Mouse (Mus musculus) common myeloid progenitor, adult 5-6 weeks (primary cell): ENCODE measurements around the gene Nup98. TPM values are rescaled to one million over a fixed set of nuclear protein-coding genes. Genes with fewer than 3 reads are reported as not detected.

Source experiments
- ATAC-seq: replicated peaks from 2 replicates; pipeline ENCODE4 v1.8.0; 2016; ENCODE audit warnings: low read depth, mild to moderate bottlenecking, moderate TSS enrichment, inconsistent platforms; ENCODE audit not compliant: poor library complexity, severe bottlenecking
- total RNA-seq: library from RNA; stranded (forward); fragments of 200-1000, 187-1606 nt; gene quantifications from 2 replicates; pipeline ENCODE4 v1.2.3, GENCODE M21; 2017

Nup98 gene
- total RNA-seq, 1 experiment from 2014 or later = 60.9 TPM

DNA sequence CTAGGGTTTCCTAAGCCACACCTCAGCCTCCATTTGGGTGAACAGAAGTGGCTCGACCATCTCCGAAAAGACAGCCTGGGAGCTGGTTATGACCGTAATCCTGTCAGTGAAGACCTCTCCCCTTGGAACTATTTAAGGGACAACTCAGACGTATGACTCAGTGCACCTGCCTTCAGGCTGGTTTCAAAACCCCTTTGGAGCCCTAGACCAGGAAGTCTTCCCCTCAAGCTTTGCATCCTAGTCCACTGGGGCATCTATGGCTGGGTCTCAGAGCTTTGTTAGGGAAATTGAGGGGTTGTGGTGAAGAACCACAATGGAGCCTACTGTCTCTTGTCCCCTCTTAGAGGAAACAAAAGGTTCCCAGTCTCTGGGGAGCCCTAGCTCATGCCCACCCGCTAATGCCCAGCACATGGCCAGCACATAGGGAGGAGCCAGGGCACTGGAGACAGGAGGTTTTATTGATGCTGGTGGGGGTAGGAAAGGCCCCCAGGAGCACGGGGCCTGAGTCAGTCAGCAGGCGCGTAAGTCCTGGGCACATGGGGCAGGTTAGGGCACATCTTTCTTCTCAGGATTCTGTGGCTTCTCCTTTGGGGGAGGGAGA is 28.8 kb upstream of the Nup98 start:
- ATAC-seq = no peak

DNA sequence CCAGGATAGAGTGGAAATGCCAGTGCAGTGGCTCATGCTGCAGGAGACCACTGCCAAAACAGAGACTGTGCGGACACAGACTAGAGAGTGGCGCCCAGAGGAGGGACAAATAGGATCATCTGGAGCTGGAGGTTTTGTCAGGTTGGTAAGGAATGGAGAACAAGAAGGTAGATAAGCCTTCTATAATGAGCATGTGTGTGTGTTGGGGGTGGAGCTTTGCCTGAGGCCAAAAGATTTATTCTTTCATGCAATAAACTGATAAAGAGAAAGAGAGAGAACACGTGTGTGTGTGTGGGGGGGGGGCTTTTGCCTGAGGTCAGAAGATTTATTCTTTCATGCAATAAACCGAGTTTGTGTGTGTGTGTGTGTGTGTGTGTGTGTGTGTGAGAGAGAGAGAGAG is 23.1 kb upstream of the Nup98 start:
- no peak for ATAC-seq

DNA sequence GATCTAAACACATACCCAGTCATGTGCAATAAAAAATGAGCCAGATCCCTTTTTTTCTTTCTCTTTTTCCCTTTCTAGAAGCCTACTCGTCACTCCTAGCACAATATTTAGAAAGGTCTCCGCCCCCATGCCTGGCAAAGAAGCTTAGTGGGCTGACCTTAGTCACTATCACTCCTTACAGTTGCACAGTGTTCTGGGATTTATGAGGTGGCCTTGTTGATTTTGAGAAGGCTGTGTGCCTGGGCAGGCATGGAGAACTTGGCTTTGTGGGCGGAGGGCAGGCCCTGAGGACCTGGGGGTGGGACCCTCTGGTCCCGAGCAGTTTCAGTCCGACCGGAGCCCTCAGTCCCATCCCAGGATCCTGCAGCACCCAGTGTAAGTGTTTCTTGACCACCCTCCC is 19.8 kb upstream of the Nup98 start:
- no peak for ATAC-seq

DNA sequence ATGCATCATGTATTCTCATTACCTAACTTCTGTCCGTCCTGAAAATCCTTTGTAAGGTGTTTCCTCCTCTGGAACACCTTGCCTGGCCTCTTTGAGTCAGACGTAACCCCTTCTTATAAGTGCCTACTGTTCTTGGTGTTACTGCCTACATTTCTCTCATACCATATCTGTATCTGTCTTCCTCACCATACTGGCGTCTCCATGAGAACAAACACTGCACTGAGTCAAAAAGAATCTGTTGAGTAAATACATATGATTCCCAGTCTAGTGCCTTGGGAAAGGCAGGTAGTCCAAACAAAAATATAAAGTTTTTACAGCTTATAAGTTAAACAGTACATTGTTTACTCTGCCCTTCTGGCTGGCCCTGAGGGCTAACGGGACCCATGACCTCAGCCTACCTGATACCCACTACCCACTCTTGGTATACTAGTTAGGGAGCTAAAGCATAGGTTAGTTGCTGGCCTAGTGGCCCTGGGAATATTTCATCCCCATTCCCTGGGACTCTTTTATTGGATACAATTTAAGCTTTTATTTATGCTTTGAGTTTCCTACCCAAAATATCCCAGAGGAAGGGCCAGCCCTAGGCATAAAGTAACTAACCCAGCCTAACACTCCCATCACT is 18.2 kb upstream of the Nup98 start:
- ATAC-seq = no peak

DNA sequence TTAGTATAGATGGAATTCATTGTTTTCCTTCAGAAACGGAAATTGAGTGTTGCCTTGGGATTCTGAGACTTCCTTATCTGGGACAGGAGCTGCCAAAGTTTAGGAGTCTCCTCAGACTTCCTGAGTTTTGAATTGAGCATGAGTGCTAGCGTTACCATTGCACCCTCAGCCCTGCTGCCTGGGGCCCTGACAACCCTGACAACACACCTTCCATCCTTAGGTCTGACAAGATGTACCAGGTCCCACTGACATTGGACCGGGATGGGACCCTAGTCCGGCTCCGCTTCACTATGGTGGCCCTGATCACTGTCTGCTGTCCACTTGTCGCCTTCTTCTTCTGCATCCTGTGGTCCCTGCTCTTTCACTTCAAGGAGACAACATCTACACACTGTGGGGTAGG is 16.1 kb upstream of the Nup98 start:
- ATAC-seq = no peak

DNA sequence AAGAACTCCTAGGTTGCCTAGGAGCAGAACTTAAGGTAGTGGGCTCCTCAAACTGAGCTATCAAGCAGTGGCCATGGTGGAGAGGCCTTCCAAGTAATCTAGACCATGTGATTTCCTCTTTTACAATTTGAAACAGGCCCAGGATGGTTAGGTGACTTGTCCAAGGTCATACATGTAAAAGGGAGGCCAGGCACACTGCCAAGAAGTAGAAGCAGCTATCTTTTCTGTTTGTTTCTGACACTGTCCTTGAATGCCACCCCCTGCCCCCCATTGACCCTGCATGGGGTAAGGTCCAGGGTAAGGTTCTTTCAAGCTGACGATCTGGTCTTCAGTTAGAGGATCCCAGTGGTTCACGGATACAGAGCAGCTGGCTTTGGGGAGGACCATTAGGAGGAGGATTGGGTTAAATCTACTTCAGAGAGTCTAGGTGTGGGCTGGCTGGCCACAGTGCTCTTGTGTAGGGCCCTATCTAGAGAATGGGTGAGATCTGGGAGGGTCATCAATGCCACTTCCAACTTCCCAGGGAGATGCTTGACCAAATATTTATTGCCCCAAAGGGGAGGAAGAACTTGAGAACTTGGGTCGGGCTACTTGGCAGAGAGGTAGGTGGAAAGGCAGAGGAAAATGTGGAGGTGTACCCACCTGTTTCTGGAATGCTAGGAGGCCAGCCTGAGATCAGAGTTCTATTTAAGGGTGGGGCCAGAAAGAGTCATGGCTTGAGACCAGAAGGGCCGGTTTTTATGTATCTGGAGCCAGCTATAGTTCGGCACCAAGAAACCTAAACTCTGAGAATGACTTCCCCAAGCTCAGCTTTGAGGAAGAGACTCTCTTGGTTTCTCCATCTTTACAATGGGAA is 14.1 kb upstream of the Nup98 start:
- no peak for ATAC-seq

DNA sequence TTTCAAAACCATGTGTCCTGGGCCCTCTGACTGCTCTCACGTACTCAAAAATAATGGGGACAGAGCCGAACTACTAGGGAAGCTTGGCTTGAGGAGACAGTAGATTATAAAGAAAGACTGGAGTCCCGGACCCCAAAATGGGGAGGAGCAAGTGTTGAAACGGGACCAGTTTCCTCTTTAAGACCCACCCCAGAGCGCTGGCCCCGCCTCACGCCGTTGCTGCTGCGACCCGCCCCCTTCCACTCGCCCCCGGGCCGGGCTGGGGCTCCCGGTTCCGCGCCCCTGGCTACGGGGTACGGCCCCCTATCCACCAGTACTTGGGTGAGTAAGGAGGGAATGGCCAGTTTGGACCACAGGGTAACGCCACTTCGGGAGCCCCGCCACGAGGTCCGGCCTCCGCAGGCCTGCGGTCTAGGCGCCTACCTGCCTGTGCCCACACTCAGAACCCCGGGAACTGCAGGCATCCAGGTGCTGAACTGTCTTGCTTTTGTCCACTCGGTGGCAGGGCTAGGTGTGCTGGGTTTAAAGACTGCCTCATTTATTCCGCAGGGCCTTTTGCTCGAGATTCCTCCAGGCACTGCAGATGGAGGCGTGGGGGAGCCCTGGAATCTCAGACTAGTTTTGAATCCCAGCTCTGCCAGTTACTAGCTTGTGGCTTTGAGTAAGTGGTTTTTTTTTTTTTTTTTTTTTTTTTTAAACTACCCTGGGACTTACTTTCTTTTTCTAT is 13.0 kb upstream of the Nup98 start:
- peak; percentile 86 for ATAC-seq

DNA sequence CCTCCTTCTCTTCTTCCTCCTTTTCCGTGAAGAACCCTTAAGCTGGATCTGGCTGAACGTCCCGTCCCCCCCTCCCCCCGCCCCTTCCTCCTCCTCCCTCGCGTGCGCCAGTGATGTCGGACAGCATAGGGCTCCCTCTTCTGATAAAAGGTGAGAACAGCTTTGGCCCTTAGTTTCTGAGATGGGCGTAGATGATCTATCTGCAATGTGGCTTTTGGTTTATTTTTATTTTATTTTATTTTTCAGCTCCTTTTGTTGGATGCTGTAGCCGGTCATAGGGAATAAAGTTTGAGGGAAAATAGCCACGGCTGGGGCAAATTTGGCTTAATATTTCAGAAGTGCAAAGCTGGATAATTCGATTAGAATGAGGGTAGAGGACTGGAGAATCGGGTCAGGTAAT is 12.4 kb upstream of the Nup98 start:
- ATAC-seq = peak; percentile 77

DNA sequence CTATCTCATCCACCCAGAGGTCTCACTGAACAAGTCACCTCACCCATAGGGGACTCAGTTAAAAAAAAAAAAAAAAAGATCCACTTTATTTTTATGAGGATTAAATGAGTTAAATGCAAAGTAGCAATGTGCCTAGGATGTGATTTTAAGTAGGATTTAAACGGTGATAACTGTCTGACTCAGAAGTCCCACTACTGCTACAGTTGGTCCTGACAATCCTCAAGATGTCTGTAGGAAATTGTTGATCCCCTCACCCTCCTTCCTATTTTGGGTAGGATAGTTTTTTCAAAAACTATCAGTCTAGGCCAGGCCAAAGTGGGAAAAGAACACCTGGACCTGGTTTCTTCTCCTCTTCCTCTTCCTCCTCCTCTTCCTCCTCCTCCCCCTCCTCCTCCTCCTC is 11.9 kb upstream of the Nup98 start:
- ATAC-seq = no peak

DNA sequence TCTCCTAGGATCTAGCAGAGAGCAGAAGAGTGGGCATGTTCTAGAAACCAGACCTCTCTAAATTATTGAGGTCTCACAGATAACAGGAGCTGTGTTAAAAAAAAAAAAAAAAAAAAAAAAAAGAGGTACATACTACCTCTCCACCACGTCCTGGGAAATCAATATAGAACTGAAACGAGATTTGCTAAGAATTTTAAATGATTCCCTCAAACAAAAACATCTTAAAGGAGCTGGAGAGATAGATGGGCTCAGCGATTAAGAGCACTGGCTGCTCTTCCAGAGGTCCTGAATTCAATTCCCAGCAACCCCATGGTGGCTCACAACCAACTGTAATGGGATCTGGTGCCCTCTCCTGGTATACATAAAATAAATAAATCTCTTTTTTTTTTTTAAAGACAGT is 1.1 kb upstream of the Nup98 start:
- no peak for ATAC-seq

DNA sequence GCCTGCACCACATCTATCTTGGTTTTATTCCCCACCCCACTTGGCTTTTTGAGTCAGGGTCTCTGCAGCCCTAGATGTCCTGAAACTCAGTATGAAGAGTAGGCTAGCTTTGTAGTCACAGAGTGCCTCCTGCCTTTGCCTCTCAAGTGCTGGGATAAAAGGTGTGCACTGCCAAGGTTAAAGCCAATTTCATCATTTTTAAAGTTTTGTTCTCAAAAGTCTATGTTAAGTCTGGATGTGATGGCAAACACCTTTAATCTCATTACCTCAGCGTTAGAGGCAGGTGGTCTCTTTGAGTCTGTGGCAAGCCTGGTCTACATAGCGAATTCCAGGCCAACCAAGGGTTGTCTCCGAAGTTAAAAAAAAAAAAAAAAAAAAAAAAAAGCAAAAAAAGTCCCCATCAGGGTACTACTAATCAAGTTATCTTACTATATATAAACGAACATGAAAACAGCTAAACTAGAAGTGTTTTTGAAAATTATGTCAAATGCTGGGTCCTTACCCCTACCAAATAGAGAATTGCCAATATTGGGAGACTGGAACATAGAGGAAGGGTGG is 1.1 kb downstream of the Nup98 start:
- no peak for ATAC-seq

DNA sequence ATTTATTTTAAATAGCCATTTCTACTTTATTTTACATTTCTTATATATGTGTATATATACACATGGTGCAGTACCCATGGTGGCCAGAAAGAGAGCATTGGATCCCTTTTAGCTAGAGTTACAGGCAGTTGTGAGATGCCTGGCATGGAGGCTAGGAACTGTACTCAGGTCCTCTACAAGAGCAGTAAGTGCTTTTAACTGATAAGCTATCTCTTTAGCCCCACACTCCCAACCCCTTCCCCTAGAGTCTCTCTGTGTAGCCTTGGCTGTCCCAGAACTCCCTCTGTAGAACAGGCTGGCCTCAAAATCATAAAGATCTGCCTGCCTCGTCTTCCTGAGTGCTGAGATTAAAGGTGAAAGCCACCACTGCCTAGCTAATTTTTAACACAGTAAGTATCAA is 4.3 kb downstream of the Nup98 start:
- peak; percentile 19; the same call in 1 of the 2 replicates for ATAC-seq

DNA sequence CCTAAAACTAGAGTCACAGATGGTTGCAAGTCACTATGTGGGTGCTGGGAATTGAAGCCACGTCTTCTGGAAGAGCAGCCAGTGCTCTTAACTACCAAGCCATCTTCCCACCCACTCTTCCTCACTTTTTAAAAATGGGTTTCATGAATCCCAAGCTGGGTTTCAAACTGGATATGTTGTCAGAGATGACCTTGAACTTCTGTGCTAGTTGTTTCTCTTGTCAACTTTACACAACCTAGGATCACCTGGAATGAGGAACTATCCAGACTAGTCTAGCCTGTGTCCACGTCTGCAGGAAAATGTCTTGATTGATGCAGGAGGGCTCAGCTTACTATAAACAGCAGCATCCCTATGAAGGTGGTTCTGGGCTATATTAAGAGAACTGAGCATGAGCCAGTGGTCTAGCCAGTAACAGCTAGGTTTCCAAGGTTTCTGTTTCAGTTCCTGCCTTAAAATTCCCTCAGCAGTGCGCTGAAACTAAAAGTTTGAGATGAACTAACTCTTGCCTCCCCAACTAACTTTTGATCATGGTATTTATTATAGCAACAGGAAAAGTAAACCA is 5.6 kb downstream of the Nup98 start:
- peak; percentile 50 for ATAC-seq

DNA sequence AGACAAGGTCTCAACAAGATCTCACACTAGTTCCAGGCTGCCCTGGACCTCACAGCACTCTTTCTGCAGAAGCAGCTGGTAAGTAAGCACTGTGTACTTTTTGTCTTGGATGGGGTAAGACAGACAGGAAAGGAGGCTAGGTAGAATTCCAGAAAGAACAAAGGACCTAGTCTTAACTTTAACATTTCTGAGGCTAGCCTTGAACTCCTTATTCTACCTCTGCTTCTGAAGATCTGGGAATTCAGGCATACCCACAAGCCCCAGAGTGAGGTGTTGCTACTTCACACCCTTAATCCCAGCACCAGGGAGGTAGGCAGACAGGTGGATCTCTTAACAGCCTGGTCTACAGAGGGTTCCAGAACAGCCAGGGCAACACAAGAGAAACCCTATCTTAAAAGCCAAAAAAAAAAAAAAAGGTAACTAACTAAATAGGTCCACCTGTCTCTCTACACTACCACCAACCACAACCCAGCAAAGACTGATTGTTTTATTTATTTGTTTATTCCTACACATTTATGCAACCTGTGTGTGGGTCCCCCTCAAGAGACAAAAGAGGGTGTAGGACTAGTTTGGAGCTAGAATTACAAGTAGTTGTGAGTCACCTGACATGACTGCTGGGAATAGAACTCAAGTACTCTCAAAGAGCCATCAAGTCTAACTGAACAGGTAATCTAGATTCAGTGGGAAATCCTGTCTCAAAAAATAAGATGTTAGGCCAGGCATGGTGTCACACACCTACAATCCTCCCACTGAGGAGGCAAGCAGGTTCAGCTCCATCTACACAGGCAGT is 8.8 kb downstream of the Nup98 start:
- ATAC-seq = no peak

DNA sequence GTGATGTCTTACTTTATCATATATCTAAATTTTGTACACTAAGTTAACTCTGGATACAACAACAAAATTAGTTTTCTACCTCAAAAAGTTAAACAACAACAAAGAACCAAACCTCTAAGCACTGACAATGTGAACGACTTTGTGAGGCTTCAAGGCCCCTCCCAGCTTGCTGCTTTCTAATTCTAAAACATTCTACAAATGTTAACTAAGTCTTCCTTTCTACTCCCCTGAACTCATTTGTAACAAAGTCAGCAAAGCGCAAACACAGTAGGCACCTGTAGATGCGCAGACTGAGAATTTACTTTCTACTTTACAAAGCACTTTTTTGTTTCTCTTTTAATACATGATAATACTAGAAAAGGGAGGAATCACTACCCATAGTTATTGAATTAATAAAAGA is 9.4 kb downstream of the Nup98 start:
- no peak for ATAC-seq

DNA sequence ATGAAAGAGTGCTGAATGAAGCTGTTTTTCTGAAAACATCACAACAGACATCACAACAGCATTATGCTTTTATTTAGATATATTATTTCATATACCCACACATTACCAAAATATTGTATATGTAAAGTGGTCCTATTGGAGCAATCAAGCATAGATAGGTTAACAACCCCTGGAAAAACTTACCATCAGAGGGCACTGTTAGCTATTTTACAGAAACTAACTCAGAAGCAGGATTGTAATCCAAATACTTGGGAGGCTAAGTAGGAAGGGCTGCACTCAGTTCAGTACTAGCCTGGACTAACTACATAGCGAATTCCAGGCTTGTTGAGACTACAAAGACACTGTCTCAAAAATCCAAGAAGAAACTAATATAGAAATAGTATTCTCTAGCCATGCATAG is 17.6 kb downstream of the Nup98 start:
- ATAC-seq = no peak

DNA sequence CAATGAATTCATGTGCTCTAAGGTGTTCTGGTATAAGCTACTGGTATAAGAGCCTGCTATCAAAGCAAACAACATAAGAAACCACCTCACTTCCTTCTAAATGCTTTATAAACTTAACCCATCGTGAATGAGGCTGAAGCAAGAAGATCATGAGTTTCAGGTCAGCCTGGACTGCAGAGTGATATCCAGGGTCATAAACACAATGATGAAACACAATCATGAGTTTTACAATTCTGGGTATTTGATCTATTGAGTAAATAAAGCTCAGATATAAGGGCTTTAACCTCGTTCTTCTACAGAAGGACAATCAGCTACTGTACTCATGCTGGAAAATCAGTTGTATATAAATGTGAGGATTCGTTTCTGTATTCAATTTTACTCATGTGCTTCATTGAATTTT is 26.1 kb downstream of the Nup98 start:
- no peak for ATAC-seq

DNA sequence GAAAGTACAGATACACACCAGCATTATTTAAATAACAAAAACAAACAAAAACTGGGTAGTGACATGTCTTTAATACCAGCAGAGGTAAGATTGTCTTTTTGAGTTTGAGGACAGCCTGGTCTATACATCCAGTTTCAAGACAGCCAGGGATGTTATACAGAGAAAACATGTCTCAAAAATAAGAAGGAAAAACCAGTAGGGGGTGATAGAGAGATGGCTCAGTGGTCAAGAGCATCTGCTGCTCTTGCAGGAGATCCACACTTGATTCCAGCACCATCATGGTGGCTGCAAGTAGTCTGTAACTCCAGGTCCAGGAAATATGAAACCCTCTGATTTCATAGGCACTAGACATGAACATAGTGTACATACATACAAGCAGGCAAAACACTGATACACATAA is 39.7 kb downstream of the Nup98 start:
- ATAC-seq = 0 out of 2 replicates have a peak, but pooled peaks have one; percentile 52

DNA sequence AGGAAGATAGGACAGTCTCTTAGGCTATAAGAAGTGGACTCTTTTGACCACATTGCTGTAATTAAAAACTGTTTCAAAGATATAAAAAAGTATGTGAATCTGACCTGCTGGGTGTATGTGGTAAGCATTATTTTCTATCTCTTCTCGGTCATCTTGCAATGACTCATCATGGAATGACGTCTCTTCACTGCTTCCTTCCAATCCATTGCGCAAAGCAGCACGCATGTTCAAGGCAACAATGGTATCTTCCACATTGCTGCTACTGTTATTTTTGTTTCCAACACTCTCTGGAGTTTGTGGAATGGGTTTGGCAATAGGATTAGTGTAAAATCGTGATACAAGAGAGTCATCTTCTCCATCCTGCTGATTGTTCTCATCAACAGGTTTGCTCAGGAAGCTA is 56.3 kb downstream of the Nup98 start:
- no peak for ATAC-seq
